Mouse (Mus musculus): ENCODE results near the gene Tanc1.

DNA sequence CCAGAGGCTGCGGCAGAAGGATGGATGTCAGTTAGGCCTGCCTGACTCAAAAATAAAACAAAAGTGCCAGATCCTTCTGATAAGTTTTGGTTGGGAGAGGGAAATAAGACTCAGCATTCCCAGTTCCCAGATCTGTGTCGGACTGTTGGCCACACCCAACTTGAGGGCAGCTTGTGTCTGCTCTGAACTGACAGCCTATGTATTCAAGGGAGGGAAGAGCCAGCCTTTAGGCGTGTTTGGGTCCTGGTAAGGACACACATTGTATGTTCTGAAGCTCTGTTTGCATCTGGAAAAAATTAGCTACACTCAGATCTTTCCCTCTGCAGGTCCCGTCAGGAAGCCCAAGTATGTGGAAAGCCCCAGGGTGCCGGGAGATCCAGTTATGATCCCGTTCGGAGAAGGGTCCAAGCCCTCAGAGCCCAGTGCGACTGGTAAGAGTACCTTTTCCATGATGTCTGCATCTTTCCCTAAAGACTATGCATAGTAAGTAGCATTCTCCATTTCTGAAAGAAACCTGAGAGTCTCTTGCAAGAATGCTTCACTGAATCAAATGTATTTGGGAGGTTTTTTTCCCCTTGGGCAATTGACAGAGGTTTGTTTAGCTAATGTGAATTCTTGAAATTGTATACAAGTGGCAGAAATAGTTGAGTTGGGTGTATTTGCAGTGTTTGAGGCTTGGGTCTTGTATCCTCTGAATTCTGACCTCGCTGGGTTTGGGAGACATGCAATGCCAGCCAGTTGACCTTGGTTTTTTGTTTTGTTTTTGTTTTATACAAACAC lies 146.5 kb downstream of the Tanc1 start:
- TF ChIP-seq CTCF (IDR thresholded peaks at IDR 0.05): no peak
- no peak for TF ChIP-seq POLR2A (IDR thresholded peaks at IDR 0.05; ENCODE audit: insufficient read depth, low read depth, low read length)
